Mouse (Mus musculus): ENCODE results near the gene Armc6. TPM values are rescaled to one million over a fixed set of nuclear protein-coding genes. Genes with fewer than 3 reads are reported as not detected.

Gene Armc6
- polyA plus RNA-seq, 2 experiments = 10.5 to 12.4 TPM

GRCm38 (mm10) chr8:70223341-70223740 lies 10.9 kb downstream of the Armc6 start:
- no peak overlapping the region for H3K4me2 ChIP-seq (ENCODE audit: low read depth)
- no peak overlapping the region for H3K9ac ChIP-seq (replicated peaks)
- DNase-seq (ENCODE audit: low read depth in 3 of 3, low spot score in 3 of 3) = no peak
- H3K9me3 ChIP-seq (ENCODE audit: control insufficient read depth, low read length) = no peaks in the 10 kb centered on the region
- no peaks in the 10 kb centered on the region for H3K27me3 ChIP-seq (ENCODE audit: control insufficient read depth, insufficient read depth, low read length)
- 57% methylated on average over 6 of the region's 6 CpGs for WGBS (ENCODE audit: insufficient replicate concordance)
- no peak overlapping the region for H3K4me3 ChIP-seq (ENCODE audit: insufficient read depth in 1 of 2, low read depth in 2 of 2, low read length in 2 of 2)
- no peak for ATAC-seq (ENCODE audit: insufficient read depth)
- no peak overlapping the region for H3K27ac ChIP-seq
- peaks cover 0 to 9% of the 10 kb centered on the region in 2 experiments; a peak in 1 of 4 replicates for H3K4me1 ChIP-seq (replicated peaks; ENCODE audit: control insufficient read depth in 2 of 2, insufficient read depth in 2 of 2, low read length in 1 of 2)
- TF ChIP-seq CTCF (IDR thresholded peaks at IDR 0.05; ENCODE audit: low read depth) (peak; percentile 83), EP300 (IDR thresholded peaks at IDR 0.05; ENCODE audit: low read depth) (no peak)
- no peaks in the 10 kb centered on the region; the same call in 1 of the 2 replicates for H3K36me3 ChIP-seq (replicated peaks; ENCODE audit: control insufficient read depth, insufficient read depth, low read depth)

- Histone ChIP-seq H3K27me3 (ENCODE audit: control insufficient read depth, insufficient read depth, low read length) (no peaks in the 10 kb centered on the region), H3K9me3 (ENCODE audit: control insufficient read depth, low read length) (no peaks in the 10 kb centered on the region), H3K4me1 (replicated peaks; ENCODE audit: control insufficient read depth in 2 of 2, insufficient read depth in 2 of 2, low read length in 1 of 2) (peaks cover 0 to 9% of the 10 kb centered on the region in 2 experiments; a peak in 1 of 4 replicates), H3K27ac (no peak overlapping the region), H3K4me2 (ENCODE audit: low read depth) (no peak overlapping the region), H3K36me3 (replicated peaks; ENCODE audit: control insufficient read depth, insufficient read depth, low read depth) (no peaks in the 10 kb centered on the region; the same call in 1 of the 2 replicates), H3K9ac (replicated peaks) (no peak overlapping the region), H3K4me3 (ENCODE audit: insufficient read depth in 1 of 2, low read depth in 2 of 2, low read length in 2 of 2) (no peak overlapping the region)
- TF ChIP-seq EP300 (IDR thresholded peaks at IDR 0.05; ENCODE audit: low read depth) = no peak
- no peak for TF ChIP-seq CTCF (IDR thresholded peaks at IDR 0.05; ENCODE audit: low read depth)
- WGBS (ENCODE audit: insufficient replicate concordance) = 86% methylated on average over 12 of the region's 12 CpGs
- ATAC-seq (ENCODE audit: insufficient read depth) (no peak), DNase-seq (ENCODE audit: low read depth in 3 of 3, low spot score in 3 of 3) (no peak)
These were observed 12.2 kb downstream of the Armc6 start for GRCm38 (mm10) chr8:70222041-70222440.

- Histone ChIP-seq H3K4me1 (replicated peaks; ENCODE audit: control insufficient read depth in 2 of 2, insufficient read depth in 2 of 2, low read length in 1 of 2) (peaks cover 0 to 9% of the 10 kb centered on the region in 2 experiments; a peak in 1 of 4 replicates), H3K27ac (no peak overlapping the region), H3K36me3 (replicated peaks; ENCODE audit: control insufficient read depth, insufficient read depth, low read depth) (no peaks in the 10 kb centered on the region; the same call in 1 of the 2 replicates), H3K4me2 (ENCODE audit: low read depth) (no peak overlapping the region), H3K27me3 (ENCODE audit: control insufficient read depth, insufficient read depth, low read length) (no peaks in the 10 kb centered on the region), H3K9me3 (ENCODE audit: control insufficient read depth, low read length) (no peaks in the 10 kb centered on the region), H3K9ac (replicated peaks) (no peak overlapping the region), H3K4me3 (ENCODE audit: insufficient read depth in 1 of 2, low read depth in 2 of 2, low read length in 2 of 2) (no peak overlapping the region)
- TF ChIP-seq EP300 (IDR thresholded peaks at IDR 0.05; ENCODE audit: low read depth) (no peak), CTCF (IDR thresholded peaks at IDR 0.05; ENCODE audit: low read depth) (no peak)
- ATAC-seq (ENCODE audit: insufficient read depth) (no peak), DNase-seq (ENCODE audit: low read depth in 3 of 3, low spot score in 3 of 3) (no peak)
- 83% methylated on average over 3 of the region's 3 CpGs for WGBS (ENCODE audit: insufficient replicate concordance)
These were observed 13.4 kb downstream of the Armc6 start for GRCm38 (mm10) chr8:70220911-70221310.

- Histone ChIP-seq H3K9me3 (ENCODE audit: control insufficient read depth, low read length) (no peaks in the 10 kb centered on the region), H3K27me3 (ENCODE audit: control insufficient read depth, insufficient read depth, low read length) (no peaks in the 10 kb centered on the region), H3K4me1 (replicated peaks; ENCODE audit: control insufficient read depth in 2 of 2, insufficient read depth in 2 of 2, low read length in 1 of 2) (peaks cover 0 to 9% of the 10 kb centered on the region in 2 experiments; a peak in 1 of 4 replicates), H3K36me3 (replicated peaks; ENCODE audit: control insufficient read depth, insufficient read depth, low read depth) (no peaks in the 10 kb centered on the region; the same call in 1 of the 2 replicates), H3K4me2 (ENCODE audit: low read depth) (no peak overlapping the region), H3K27ac (no peak overlapping the region), H3K4me3 (ENCODE audit: insufficient read depth in 1 of 2, low read depth in 2 of 2, low read length in 2 of 2) (no peak overlapping the region), H3K9ac (replicated peaks) (no peak overlapping the region)
- ATAC-seq (ENCODE audit: insufficient read depth) = no peak
- no peak for DNase-seq (ENCODE audit: low read depth in 3 of 3, low spot score in 3 of 3)
- no peak for TF ChIP-seq CTCF (IDR thresholded peaks at IDR 0.05; ENCODE audit: low read depth)
- TF ChIP-seq EP300 (IDR thresholded peaks at IDR 0.05; ENCODE audit: low read depth) = no peak
- 69% methylated on average over 8 of the region's 8 CpGs for WGBS (ENCODE audit: insufficient replicate concordance)
These were observed 13.9 kb downstream of the Armc6 start for GRCm38 (mm10) chr8:70220236-70220840.

GRCm38 (mm10) chr8:70219107-70219684 lies 15.1 kb downstream of the Armc6 start:
- ATAC-seq (ENCODE audit: insufficient read depth) (0 out of 2 replicates have a peak, but pooled peaks have one; percentile 36), DNase-seq (ENCODE audit: low read depth in 3 of 3, low spot score in 3 of 3) (no peak)
- no peaks in the 10 kb centered on the region for H3K9me3 ChIP-seq (ENCODE audit: control insufficient read depth, low read length)
- no peak for TF ChIP-seq CTCF (IDR thresholded peaks at IDR 0.05; ENCODE audit: low read depth)
- TF ChIP-seq EP300 (IDR thresholded peaks at IDR 0.05; ENCODE audit: low read depth) = no peak
- H3K4me3 ChIP-seq (ENCODE audit: insufficient read depth in 1 of 2, low read depth in 2 of 2, low read length in 2 of 2) = no peak overlapping the region
- H3K27ac ChIP-seq = no peak overlapping the region
- no peaks in the 10 kb centered on the region for H3K36me3 ChIP-seq (replicated peaks; ENCODE audit: control insufficient read depth, insufficient read depth, low read depth)
- no peak overlapping the region for H3K4me2 ChIP-seq (ENCODE audit: low read depth)
- WGBS (ENCODE audit: insufficient replicate concordance) = 56% methylated on average over 5 of the region's 5 CpGs
- H3K9ac ChIP-seq (replicated peaks) = no peak overlapping the region
- H3K4me1 ChIP-seq (replicated peaks; ENCODE audit: control insufficient read depth in 2 of 2, insufficient read depth in 2 of 2, low read length in 1 of 2) = peaks cover 0 to 9% of the 10 kb centered on the region in 2 experiments; a peak in 1 of 4 replicates
- no peaks in the 10 kb centered on the region for H3K27me3 ChIP-seq (ENCODE audit: control insufficient read depth, insufficient read depth, low read length)

All from liver, embryonic 14.5 days (tissue).